Mouse (Mus musculus): Measurements from ENCODE around the gene Rbm28. TPM values are rescaled to one million over a fixed set of nuclear protein-coding genes. Genes with fewer than 3 reads are reported as not detected.

Rbm28 gene
- total RNA-seq, 2 experiments from 2014 or later: 12.9 to 17.6 TPM

DNA sequence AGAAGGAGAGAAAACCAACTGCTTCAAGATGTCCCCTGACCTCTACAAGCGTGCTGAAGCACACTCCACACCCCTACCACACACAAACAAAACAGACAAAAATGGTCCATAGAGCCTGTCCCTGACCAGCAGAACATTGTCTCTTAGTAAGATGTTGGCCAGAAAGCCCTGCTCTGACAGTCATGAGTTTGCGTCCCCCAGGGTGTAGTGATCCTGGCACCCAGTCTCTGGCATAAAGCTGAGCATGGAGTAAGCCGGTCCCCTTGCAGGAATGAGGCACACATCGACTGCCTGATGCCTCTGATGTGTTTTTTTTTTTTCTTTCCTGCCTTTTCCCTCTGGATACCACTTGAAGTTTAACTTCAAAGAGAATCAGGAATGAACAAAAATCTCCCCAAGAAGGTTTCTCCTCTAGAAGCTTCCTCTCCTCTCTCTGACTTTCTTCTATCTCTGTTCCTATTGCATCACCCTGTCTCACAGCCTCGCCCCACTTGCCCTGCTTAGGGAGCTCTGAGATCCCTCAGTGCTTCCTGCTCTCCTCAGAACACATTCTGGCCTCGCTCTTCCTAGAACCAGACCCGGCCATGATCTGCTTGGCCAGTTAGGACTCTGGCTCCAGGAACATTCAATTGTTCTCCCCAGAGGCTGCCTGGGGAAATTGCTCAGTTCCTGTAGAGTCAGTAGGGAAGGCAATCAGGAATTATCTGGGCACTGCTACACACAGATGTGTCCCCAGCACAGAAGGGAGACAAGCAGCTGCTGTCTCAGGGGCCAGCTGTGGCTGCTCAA is 76.7 kb downstream of the Rbm28 start:
- no peak for ATAC-seq (replicated peaks; ENCODE audit: low FRiP score, poor library complexity, severe bottlenecking)

DNA sequence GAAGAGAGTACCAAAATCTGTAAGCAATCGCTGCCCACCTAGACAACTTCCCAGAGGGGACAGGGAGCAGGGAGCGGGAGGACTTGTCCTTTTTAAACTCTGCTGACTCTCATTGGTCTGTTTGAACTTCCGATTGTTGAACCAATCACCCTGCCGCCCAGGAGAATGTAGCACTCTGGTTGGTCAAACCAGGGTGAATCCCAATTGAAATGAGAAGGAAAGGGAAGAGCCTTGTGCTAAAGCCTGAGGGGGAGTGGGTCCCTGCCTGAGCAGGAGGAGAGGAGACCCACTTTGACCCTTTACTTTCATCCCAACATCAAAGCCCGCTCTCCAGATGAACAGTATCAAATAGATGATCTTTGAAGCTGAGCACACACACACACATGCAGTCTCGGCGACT is 80.4 kb downstream of the Rbm28 start:
- no peak for ATAC-seq (replicated peaks; ENCODE audit: low FRiP score, poor library complexity, severe bottlenecking)

DNA sequence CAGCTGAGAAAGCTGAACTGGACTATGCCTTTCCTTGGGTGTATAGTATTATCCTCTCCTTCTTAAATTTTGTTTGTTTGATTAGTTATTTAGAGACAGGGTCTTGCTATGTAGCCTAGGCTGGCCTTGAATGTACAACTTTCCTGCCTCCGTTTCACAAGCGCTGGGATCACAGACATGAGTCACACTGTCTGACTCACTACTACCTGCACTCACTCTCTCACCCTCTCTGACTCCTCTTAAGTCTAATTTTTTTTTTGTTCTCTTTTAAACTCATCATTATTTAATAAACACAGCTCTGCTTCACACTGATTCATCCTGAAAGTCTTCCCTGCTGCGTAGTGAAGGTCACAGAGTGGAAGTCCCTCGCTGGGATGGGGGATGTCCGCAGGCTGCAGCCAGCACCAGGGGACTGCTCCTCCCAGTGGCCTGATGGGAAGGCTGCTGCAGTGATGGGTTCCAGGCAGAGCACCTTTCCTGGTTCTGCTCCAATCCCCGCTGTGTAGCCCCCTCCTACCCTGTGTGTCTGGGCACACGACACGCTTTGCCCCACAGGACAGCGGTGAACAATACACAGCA is 81.9 kb downstream of the Rbm28 start:
- no peak for ATAC-seq (replicated peaks; ENCODE audit: low FRiP score, poor library complexity, severe bottlenecking)

DNA sequence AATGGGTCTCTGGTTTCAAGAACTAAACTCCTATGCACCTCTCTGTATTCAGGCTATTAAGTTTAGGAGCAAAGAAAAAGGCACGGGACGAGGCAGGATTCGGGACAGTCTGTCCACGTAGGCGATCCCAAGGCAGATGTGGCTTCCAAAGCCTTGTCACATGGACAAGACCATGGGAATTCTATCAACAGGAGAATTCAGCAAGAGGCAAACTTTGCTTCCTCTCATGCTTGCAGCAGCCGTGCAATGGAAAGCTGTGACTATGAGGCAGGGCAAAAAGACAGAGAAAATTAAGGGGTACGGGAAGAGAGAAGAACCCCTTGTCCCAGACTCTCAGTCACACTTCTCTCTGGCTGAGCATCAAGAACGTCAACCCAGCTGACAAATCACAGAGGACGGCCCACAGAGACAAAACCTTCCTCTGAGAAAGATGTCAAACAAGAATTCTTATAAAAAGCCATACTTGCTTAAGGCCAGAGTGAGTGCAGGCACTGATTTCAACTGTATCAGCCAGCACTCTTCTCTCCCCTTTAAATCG is 82.9 kb downstream of the Rbm28 start:
- ATAC-seq (replicated peaks; ENCODE audit: low FRiP score, poor library complexity, severe bottlenecking): no peak

DNA sequence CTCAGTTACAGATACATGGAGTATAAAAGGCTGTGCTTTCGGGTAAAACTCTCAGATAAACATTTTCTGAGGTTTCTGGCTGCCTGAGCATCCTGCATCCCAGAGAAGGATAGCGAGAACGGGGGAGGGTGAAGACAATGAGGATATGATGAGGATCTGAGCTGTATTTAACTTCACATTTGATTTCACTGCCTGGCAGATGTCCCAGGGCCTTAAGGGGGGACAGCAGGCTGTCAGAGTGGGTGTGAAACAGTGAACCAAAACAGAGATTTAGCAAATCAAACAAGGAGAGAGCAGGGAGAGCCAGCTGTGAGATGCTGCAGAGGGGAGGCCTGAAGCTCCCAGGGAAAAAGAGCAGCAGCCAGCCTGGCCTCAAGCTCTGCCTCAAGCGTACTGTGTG is 85.5 kb downstream of the Rbm28 start:
- ATAC-seq (replicated peaks; ENCODE audit: low FRiP score, poor library complexity, severe bottlenecking): no peak

DNA sequence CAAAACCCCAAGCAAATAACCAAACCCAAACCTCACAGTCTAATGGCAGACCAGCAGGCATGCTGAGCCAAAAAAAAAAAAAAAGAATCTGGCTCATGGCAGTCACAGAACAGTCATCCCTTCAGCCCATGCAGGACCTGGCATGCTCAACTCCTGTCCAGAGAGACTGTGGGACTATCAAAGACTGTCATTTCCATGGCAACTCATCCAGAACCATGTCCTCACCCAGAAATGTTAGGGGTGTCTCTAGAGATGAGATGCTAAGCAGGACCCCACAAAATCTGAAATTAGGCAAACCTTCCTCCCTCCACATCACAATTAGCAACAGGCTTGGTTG is 90.7 kb downstream of the Rbm28 start:
- no peak for ATAC-seq (replicated peaks; ENCODE audit: low FRiP score, poor library complexity, severe bottlenecking)

Other genes starting within 250 kb of the Rbm28 start
- not detected in 2 replicates for gene Lep, start 104.8 kb downstream of the Rbm28 start, total RNA-seq (2015; ENCODE audit: low replicate concordance)
- gene Lep, start 104.8 kb downstream of the Rbm28 start, total RNA-seq (2017; ENCODE audit: low replicate concordance): not detected in 2 replicates
- not detected in 2 replicates for gene Prrt4, start 14.6 kb upstream of the Rbm28 start, total RNA-seq (2015; ENCODE audit: low replicate concordance)
- not detected in 2 replicates for gene Prrt4, start 14.6 kb upstream of the Rbm28 start, total RNA-seq (2017; ENCODE audit: low replicate concordance)
- gene Impdh1, start 51.4 kb upstream of the Rbm28 start, total RNA-seq (2015; ENCODE audit: low replicate concordance): 4.2 and 20.9 TPM in 2 replicates
- 2.9 and 11.0 TPM in 2 replicates for gene Impdh1, start 51.4 kb upstream of the Rbm28 start, total RNA-seq (2017; ENCODE audit: low replicate concordance)
- gene Hilpda, start 107.5 kb upstream of the Rbm28 start, total RNA-seq (2015; ENCODE audit: low replicate concordance): 1.7 and 2.2 TPM in 2 replicates
- 0.90 and 6.9 TPM in 2 replicates for gene Hilpda, start 107.5 kb upstream of the Rbm28 start, total RNA-seq (2017; ENCODE audit: low replicate concordance)
- gene Fam71f2, start 114.6 kb upstream of the Rbm28 start, total RNA-seq (2015; ENCODE audit: low replicate concordance): not detected in 2 replicates
- not detected in 2 replicates for gene Fam71f2, start 114.6 kb upstream of the Rbm28 start, total RNA-seq (2017; ENCODE audit: low replicate concordance)
- gene Fam71f1, start 154.1 kb upstream of the Rbm28 start, total RNA-seq (2015; ENCODE audit: low replicate concordance): not detected in 2 replicates
- gene Fam71f1, start 154.1 kb upstream of the Rbm28 start, total RNA-seq (2017; ENCODE audit: low replicate concordance): not detected in 2 replicates
- gene Calu, start 183.1 kb upstream of the Rbm28 start, total RNA-seq (2015; ENCODE audit: low replicate concordance): 23.1 and 26.7 TPM in 2 replicates
- gene Calu, start 183.1 kb upstream of the Rbm28 start, total RNA-seq (2017; ENCODE audit: low replicate concordance): 41.5 and 53.8 TPM in 2 replicates
- not detected in 2 replicates for gene Opn1sw, start 223.5 kb upstream of the Rbm28 start, total RNA-seq (2015; ENCODE audit: low replicate concordance)
- gene Opn1sw, start 223.5 kb upstream of the Rbm28 start, total RNA-seq (2017; ENCODE audit: low replicate concordance): not detected in 2 replicates
- not detected in 2 replicates for gene Ccdc136, start 231.3 kb upstream of the Rbm28 start, total RNA-seq (2015; ENCODE audit: low replicate concordance)
- gene Ccdc136, start 231.3 kb upstream of the Rbm28 start, total RNA-seq (2017; ENCODE audit: low replicate concordance): not detected in 2 replicates